Mouse (Mus musculus): Measurements from ENCODE around the gene Ap2s1.

The Ap2s1 gene

GRCm38 (mm10) chr7:16793010-16793725 lies 55.0 kb downstream of the Ap2s1 start:
- DNase-seq (ENCODE audit: low read depth, low spot score) = no peak

DNA sequence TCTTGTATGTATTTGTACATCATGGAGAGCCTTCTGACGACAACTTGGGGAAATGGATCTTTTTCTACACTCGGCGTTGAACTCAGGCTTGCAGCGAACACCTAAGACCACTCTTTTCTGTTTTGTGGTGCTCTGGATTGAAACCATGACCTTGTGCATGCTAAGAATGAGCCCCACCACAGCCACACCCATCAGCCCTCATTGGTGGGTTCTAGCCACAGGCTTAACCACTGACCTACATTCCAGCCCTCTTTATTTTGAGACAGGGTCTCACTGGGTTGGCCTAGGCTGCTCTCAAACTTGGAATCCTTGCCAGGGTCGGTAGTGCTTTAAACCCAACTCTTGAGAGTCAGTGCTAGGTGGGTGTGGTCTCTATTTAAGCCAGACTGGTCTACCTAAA lies 56.7 kb downstream of the Ap2s1 start:
- DNase-seq (ENCODE audit: low read depth, low spot score) = no peak

Data from embryo, embryonic 11.5 days (tissue).